Mouse (Mus musculus) stomach, postnatal 0 days (tissue): ENCODE results near the gene Zfp26. TPM values are rescaled to one million over a fixed set of nuclear protein-coding genes. Genes with fewer than 3 reads are reported as not detected.

ENCODE experiments used
- ATAC-seq: fragments of 200-750 bp; cut with Nextera tagmentation; 2 replicates; pipeline ENCODE4 v1.8.0; 2017; ENCODE audit not compliant: low FRiP score, low TSS enrichment
- DNase-seq: peaks from one replicate; pipeline ENCODE4 v3.0.0-alpha.2; 2016; ENCODE audit warnings: low spot score
- H3K27ac ChIP-seq: fragments of 300-500 bp; sonication (generic); replicated peaks from 2 replicates; pipeline ENCODE4 v1.5.1; 2014; ENCODE audit warnings: mild to moderate bottlenecking, control low read depth
- H3K27me3 ChIP-seq: fragments of 300-500 bp; sonication (generic); 2 replicates; pipeline ENCODE4 v1.6.1; 2014; ENCODE audit warnings: low read length; ENCODE audit not compliant: control insufficient read depth, insufficient read depth
- H3K36me3 ChIP-seq: fragments of 300-500 bp; sonication (generic); 2 replicates; pipeline ENCODE4 v1.6.1; 2014; ENCODE audit warnings: low read length, mixed read lengths; ENCODE audit not compliant: control insufficient read depth, insufficient read depth
- H3K4me1 ChIP-seq: fragments of 300-500 bp; sonication (generic); replicated peaks from 2 replicates; pipeline ENCODE4 v1.6.1; 2014; ENCODE audit warnings: antibody characterized with exemption; ENCODE audit not compliant: control insufficient read depth, insufficient read depth
- H3K4me2 ChIP-seq: fragments of 300-500 bp; sonication (generic); replicated peaks from 2 replicates; pipeline ENCODE4 v1.6.1; 2014; ENCODE audit warnings: low read depth, mild to moderate bottlenecking, control low read depth, moderate library complexity
- H3K4me3 ChIP-seq: fragments of 300-500 bp; sonication (generic); 2 replicates; pipeline ENCODE4 v1.5.1; 2014; ENCODE audit warnings: low read depth, low read length, control low read depth
- H3K9ac ChIP-seq: fragments of 300-500 bp; sonication (generic); 2 replicates; pipeline ENCODE4 v1.6.1; 2014; ENCODE audit warnings: mild to moderate bottlenecking, low read length, control low read depth, mixed read lengths
- H3K9me3 ChIP-seq: fragments of 300-500 bp; sonication (generic); 2 replicates; pipeline ENCODE4 v1.6.1; 2016; ENCODE audit warnings: low read length; ENCODE audit not compliant: control insufficient read depth
- CTCF ChIP-seq: IDR thresholded peaks from 2 replicates; pipeline ENCODE4 v1.5.1; 2016; ENCODE audit warnings: antibody characterized with exemption, low read depth, mild to moderate bottlenecking, moderate library complexity
- EP300 ChIP-seq: optimal IDR thresholded peaks from 2 replicates; pipeline ENCODE3; 2016; ENCODE audit warnings: antibody characterized with exemption
- WGBS: fragments of 180-500 bp; shearing (Covaris S2); extraction: QIAGEN DNeasy Blood & Tissue Kit; methylation state at CpG from one replicate; pipeline ENCODE4 v1.1.7; 2014; 5-methylcytosine and 5-hydroxymethylcytosine counted together
- polyA plus RNA-seq: library from polyadenylated mRNA; unstranded; fragments of >200 nt; fragmentation: Nextera tagmentation; extraction: Ambion mirVana; gene quantifications from 2 replicates; pipeline ENCODE4 v1.2.1, GENCODE M21; 2015

Zfp26 gene
- polyA plus RNA-seq, 1 experiment from 2014 or later: 7.9 TPM

DNA sequence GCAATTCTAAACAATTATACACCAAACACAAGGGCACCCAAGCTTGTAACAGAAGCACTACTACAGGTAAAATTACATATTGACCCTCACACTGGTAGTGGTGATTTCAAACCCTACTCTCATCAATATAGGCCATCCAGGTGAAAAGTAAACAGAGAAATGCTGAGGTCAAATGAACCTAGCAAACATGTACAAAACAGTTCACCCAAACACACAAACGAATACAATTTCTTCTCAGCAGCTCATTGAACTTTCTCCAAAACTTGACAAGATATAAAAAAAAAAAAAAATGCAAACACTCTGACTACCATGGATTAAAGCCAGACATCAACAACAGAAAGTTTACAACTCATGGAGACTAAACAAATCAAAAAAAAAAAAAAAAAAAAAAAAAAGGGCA lies 8.5 kb downstream of the Zfp26 start:
- DNase-seq: no peak
- no peaks in the 10 kb centered on the region for H3K9me3 ChIP-seq
- H3K4me1 ChIP-seq: no peaks in the 10 kb centered on the region
- no peak overlapping the region for H3K9ac ChIP-seq
- H3K27me3 ChIP-seq: no peaks in the 10 kb centered on the region
- H3K4me2 ChIP-seq: no peak overlapping the region
- H3K36me3 ChIP-seq: peaks cover 4% of the 10 kb centered on the region
- ATAC-seq: no peak
- 95% methylated on average over 1 of the region's 1 CpGs for WGBS
- H3K27ac ChIP-seq: no peak overlapping the region
- H3K4me3 ChIP-seq: no peak overlapping the region
- no peak for TF ChIP-seq CTCF
- no peak for TF ChIP-seq EP300

DNA sequence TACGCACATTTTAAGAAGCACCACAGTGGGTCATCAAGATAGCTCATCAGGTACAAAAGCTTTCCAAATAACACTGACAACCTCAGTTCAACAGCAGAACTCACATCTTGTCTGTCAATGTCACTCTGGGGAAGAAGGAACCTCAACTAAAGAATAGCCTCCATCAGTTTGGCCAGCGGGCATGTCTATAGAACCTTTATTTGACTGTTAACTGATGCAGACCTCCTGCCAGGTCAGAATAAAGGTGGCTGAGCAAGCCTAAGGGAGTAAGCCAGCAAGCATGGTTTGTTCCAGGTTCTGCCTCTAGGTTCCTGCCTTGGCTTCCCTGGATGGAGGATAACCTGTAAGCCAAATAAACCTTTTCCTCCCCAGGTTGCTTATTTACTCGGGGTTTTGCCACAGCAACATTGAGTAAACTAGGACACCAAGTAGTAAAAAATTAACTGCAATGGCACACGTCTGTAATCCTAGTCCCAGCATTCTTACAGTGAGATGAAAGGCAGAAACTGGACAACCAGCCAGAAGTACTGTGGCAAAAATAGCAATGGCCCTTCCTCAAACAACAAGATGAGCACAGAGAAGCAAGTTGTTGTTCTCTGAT lies 16.7 kb downstream of the Zfp26 start:
- WGBS: 90% methylated on average over 4 of the region's 4 CpGs
- DNase-seq: no peak
- Histone ChIP-seq H3K9ac (no peak overlapping the region), H3K9me3 (no peaks in the 10 kb centered on the region), H3K4me3 (no peak overlapping the region), H3K27me3 (no peaks in the 10 kb centered on the region), H3K27ac (no peak overlapping the region), H3K36me3 (peaks cover 21% of the 10 kb centered on the region), H3K4me1 (no peaks in the 10 kb centered on the region), H3K4me2 (no peak overlapping the region)
- ATAC-seq: no peak
- TF ChIP-seq EP300 (no peak), CTCF (no peak)

DNA sequence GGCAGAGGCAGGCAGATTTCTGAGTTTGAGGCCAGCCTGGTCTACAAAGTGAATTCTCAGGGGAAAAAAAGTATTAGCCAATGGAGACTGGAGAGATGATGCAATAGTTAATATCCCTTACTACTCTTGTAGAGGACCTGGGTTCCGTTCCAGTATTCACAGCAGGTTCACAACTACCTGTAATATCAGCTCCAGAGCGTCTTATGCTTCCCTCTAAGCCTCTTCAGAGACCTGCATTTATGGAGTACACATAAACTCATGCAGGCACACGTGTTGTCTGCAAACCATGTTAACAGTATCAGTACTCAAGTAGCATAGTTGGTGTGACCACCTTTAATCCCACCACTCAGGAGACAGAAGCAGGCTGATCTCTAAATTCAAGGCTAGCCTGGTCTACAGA lies 30.0 kb downstream of the Zfp26 start:
- WGBS: 83% methylated on average over 3 of the region's 3 CpGs
- TF ChIP-seq CTCF: no peak
- TF ChIP-seq EP300: no peak
- Histone ChIP-seq H3K9me3 (no peaks in the 10 kb centered on the region), H3K4me3 (no peak overlapping the region), H3K4me2 (no peak overlapping the region), H3K27ac (no peak overlapping the region), H3K4me1 (no peaks in the 10 kb centered on the region), H3K27me3 (no peaks in the 10 kb centered on the region), H3K36me3 (no peaks in the 10 kb centered on the region), H3K9ac (no peak overlapping the region)
- ATAC-seq (no peak), DNase-seq (no peak)

DNA sequence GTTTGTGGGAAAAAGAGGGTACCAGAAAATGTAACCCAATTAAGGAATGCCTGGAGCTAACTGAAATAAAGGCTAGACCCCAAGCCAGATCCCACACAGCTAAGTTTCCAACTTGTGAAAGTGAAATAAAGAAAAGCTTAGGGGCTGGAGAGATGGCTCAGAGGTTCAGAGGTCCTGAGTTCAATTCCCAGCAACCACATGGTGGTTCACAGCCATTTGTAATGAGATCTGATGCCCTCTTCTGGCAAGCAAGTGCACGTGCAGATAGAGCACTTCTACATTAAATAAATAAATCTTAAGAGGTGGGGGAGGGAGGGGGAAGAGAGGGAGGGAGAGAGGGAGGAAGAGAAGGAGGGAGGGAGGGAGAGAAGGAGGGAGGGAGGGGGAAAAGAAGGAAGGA lies 48.5 kb downstream of the Zfp26 start:
- Histone ChIP-seq H3K9me3 (no peaks in the 10 kb centered on the region), H3K4me2 (no peak overlapping the region), H3K9ac (no peak overlapping the region), H3K4me1 (no peaks in the 10 kb centered on the region), H3K36me3 (no peaks in the 10 kb centered on the region), H3K4me3 (no peak overlapping the region), H3K27ac (no peak overlapping the region), H3K27me3 (no peaks in the 10 kb centered on the region)
- 17% methylated on average over 1 of the region's 1 CpGs for WGBS
- ATAC-seq (no peak), DNase-seq (no peak)
- TF ChIP-seq EP300: no peak
- TF ChIP-seq CTCF: no peak

DNA sequence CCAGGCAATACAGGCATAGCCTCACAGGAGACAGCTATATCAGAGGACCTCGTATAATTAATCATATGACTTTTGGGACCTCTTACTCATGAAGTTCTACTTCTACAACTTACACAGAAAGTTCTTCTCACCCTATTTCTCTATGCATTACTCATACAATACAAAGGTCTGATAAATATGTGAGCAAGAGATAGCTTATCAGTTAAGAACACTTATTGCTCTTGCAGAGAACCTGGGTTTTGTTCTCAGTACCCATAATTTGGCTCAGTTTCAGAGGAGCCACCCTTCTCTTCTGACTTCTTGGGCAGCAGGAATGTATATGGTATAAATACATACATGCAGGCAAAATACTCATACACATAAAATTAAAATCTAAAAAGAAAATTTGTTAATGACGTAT lies 50.6 kb downstream of the Zfp26 start:
- TF ChIP-seq CTCF: no peak
- no peak for TF ChIP-seq EP300
- no peak for DNase-seq
- Histone ChIP-seq H3K36me3 (no peaks in the 10 kb centered on the region), H3K27me3 (no peaks in the 10 kb centered on the region), H3K9me3 (no peaks in the 10 kb centered on the region), H3K27ac (no peak overlapping the region), H3K4me1 (no peaks in the 10 kb centered on the region), H3K4me3 (no peak overlapping the region), H3K9ac (no peak overlapping the region), H3K4me2 (no peak overlapping the region)
- no peak for ATAC-seq
- 73% methylated on average over 2 of the region's 2 CpGs for WGBS

DNA sequence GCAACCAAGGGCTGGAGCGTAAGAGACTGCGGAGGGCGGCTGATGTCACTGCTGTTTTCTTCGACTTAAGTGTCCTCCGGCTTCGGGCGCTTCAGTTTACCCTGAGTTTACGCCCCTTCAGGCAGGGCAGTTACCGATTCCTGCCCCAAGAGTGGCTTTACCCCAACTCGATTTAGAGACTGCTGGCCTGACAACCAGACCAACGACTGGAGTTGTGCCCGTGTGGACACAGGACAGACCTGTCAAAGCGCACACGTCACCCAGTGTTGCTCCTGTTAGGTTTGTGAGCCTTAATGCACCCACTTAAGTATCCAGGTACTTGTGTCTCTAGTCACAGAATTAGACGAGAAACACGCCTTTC lies 74.6 kb downstream of the Zfp26 start:
- no peaks in the 10 kb centered on the region for H3K4me1 ChIP-seq
- H3K9me3 ChIP-seq: no peaks in the 10 kb centered on the region
- ATAC-seq (peak; percentile 67), DNase-seq (no peak)
- H3K4me3 ChIP-seq: peak overlapping the region; percentile 69
- peak overlapping the region; percentile 87 for H3K4me2 ChIP-seq
- H3K36me3 ChIP-seq: no peaks in the 10 kb centered on the region
- H3K9ac ChIP-seq: peak overlapping the region; percentile 73
- H3K27me3 ChIP-seq: no peaks in the 10 kb centered on the region
- H3K27ac ChIP-seq: peak overlapping the region; percentile 74
- TF ChIP-seq EP300 (no peak), CTCF (no peak)
- 13% methylated on average over 16 of the region's 16 CpGs for WGBS
